Mouse (Mus musculus) brain, embryonic 14.5 days (tissue): ENCODE data around the gene Yjefn3.

Experiments
- CTCF ChIP-seq: fragments of 200-500 bp; IDR thresholded peaks from 2 replicates; pipeline ENCODE4 v1.5.1; 2012; ENCODE audit warnings: inconsistent platforms, mild to moderate bottlenecking, moderate library complexity, borderline replicate concordance; ENCODE audit not compliant: insufficient read depth, insufficient read length; ENCODE audit errors: extremely low read depth
- POLR2A ChIP-seq: fragments of 200-500 bp; IDR thresholded peaks from 2 replicates; pipeline ENCODE4 v1.6.1; 2012; ENCODE audit warnings: mild to moderate bottlenecking, inconsistent platforms, borderline replicate concordance; ENCODE audit not compliant: poor library complexity, insufficient read depth, insufficient read length, severe bottlenecking; ENCODE audit errors: extremely low read depth

DNA sequence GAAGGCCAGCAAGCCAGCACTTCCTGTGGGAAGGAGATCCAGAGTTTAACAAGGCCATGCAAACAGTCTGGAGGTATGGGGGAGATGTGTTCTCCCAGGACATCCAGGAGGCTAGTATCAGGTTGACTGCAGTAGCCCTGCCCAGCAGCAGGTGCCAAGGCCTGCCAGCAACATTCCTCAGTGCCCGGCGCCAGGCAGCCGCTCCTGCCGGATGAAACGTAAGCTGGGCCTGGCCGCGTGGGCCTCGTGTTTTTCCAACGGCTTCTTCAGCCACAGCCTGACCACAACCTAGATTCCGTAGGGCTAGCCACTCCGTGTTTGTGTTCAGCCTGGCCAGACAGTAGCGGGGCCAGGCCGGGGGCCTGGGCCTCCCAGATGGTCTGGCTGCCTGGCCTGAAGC lies 27.9 kb downstream of the Yjefn3 start:
- TF ChIP-seq POLR2A (no peak), CTCF (no peak)
